Mouse (Mus musculus) CD4-positive, CD25-positive, alpha-beta regulatory T cell, adult 9 weeks (primary cell): ENCODE measurements around the gene Bend6. TPM values are rescaled to one million over a fixed set of nuclear protein-coding genes. Genes with fewer than 3 reads are reported as not detected.

Experiments
- polyA plus RNA-seq: library from polyadenylated mRNA; unstranded; fragments of 100-300 nt; shearing (Covaris generic); gene quantifications from one replicate; pipeline ENCODE4 v1.2.1, GENCODE M21; 2017

Gene Bend6
- polyA plus RNA-seq = 3.9 TPM

DNA sequence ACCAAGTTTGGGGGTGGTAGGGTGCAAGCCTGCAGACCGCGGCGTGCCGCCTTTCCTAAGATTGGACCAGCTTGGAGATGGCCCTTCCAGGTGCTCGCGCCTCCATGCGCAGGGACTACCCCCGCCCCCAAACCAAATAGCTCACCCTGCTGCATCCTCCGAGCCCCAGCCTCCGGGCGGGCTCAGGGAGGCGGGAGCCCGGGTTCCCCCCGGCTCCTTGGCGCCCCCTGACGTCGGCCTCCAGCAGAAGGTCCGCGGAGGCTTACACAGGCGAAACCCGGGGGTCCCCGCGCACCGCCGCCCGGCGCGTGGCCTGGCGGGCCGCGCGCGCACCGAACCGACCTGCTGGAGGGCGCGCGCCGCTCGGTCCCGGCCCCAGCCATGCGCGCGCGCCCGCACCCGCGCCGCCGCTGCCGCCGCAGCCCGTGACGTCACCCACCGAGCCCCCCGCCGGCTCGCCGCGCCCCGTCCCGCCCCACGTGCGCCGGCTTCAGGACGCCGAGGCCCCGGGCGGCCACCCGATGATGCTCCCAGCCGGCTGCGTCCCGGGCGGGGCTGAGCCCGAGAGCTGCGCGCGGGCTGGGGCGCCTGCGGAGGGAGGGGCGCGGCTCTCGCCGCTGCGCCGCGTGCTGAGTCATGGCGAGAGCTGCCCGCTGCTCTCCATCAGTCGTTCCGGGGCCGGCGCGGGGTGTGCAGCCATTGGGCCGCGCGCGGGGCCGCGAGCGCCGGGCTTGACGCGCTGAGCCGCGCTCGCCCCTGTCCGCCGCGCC, at the start of gene Bend6:
Gene Bend6 (minus strand): TSS at position 396 of the 770 bp plus-strand sequence.

DNA sequence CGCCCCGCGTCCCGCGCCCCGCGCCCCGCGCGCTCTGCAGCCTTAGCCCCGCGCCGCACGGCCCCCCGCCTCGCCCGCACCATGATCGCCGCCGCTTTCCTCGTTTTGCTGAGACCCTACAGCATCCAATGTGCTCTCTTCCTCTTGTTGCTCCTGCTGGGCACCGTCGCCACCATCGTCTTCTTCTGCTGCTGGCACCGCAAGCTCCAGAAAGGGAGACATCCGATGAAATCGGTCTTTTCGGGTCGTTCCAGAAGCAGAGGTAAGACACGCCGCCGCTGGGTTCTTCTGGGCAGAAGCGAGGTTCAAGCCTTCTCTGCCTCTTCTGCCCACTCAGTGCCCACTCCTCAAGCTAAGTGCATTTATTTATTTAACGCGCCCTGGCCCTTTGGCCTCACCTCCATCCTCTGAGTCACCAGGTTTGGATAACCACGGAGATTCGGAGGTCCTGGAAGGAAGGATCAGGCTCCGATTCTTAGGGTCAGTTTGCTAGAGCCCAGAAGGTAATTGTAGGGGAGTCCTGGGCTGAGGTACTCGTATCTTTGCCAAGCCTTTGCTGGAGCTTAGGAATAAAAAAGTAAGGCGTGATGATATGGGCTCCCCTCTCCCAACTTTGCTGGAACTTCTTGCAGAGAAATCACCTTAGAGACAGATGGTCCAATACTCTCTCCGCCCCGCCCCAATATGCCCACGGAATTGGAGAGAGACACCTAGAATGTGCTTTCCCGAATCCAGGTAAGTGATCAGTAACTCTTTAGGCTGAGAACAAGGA, 761 bp upstream of the Bend6 start, which contains the start of gene Dst:
Gene Dst (plus strand): TSS at position 35 of the 772 bp plus-strand sequence.

DNA sequence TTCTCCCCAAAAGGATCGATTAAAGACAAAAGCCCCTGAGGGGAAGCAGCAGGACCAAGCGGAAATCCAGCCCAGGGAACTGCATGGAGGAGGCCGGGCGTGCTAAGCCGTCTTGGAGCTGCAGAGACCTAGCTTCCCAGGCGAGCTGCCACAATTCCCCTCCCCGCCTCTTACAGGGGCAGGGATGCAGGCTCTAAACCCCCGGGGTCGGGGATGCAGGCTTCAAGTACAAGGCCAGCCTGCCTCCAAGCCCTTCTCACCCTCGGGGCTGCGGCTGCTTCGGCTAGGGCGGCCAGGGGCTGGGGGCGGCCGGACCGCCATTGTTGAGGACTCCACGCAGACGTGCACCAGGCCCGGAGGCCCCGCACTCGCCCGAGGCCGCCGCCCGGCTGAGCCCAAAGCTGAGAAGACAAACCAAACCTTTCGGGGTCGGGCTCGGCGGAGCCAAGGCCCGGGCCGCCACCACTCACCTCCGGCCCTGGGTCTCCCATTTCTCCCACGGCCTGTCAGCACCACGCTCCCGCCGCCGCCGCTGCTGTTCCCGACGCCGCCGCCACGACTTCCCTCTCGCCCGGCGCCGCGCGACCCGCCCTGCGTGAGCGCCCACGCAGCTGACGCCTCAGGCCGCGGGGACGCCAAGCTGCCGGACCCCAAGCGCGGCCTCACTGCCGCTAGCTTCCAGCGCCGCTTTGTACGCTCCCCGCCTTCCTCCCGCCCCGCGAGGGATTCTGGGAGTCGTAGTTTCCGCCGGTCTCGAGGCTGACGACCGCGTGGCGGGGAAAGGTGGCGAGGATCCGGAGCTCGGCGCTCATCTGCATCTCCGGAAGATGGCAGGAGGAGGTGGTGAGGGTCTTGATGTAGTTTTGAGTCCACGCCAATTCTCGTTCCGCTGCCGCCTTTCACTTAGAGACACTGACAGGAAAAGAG, 93.5 kb downstream of the Bend6 start, which contains the start of gene Zfp451:
Gene Zfp451 (minus strand): TSS at position 728 of the 927 bp plus-strand sequence.

Other genes with a start within 250 kb of the Bend6 start
- 12.5 TPM for gene Prim2, start 238.0 kb downstream of the Bend6 start, polyA plus RNA-seq
- 6.9 TPM for gene Rab23, start 187.9 kb downstream of the Bend6 start, polyA plus RNA-seq
- 1.5 TPM for gene Bag2, start 150.0 kb downstream of the Bend6 start, polyA plus RNA-seq
- 20.0 TPM for gene Zfp451, start 93.2 kb downstream of the Bend6 start, polyA plus RNA-seq
- gene Dst, start 409 bp upstream of the Bend6 start, polyA plus RNA-seq = 24.1 TPM